Mouse (Mus musculus) left cerebral cortex, postnatal 4 days (tissue): ENCODE data around the gene Cdh13. TPM values are rescaled to one million over a fixed set of nuclear protein-coding genes. Genes with fewer than 3 reads are reported as not detected.

ENCODE experiments used
- DNase-seq: peaks from one replicate; pipeline ENCODE4 v3.0.0-alpha.2; 2022
- intact Hi-C: fragments of 180-260 bp; cut with DNase I; formaldehyde crosslinking; loops from one replicate; pipeline ENCODE4 v1.15.1; 2025
- total RNA-seq, 2 experiments: library from RNA; stranded (reverse); gene quantifications; 2 replicates each; pipeline ENCODE4 v1.2.3; 2021

The Cdh13 gene
- total RNA-seq, 2 experiments from 2014 or later, result 173 to 179 TPM

DNA sequence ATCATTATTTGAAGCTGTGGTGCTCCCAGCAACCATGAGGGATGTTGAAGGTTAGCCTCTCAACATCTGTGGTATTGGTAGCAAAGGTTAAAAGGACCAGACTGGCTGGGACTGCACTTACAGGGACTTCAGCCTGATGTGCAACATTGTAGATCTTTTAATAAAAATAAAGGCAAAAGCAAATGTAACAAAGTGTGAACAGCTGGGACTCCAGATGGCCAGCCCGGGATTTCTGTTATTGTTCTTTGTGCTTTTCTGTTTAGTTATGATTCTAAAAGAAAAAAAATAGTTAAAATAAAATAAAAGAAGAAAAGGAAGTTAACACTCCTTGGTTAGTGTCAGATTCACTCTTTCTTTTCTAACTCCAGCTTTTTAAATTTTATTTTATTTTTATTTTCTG, 717.1 kb downstream of the Cdh13 start:
- DNase-seq, result no peak
- intact Hi-C loops, result no loop called here

DNA sequence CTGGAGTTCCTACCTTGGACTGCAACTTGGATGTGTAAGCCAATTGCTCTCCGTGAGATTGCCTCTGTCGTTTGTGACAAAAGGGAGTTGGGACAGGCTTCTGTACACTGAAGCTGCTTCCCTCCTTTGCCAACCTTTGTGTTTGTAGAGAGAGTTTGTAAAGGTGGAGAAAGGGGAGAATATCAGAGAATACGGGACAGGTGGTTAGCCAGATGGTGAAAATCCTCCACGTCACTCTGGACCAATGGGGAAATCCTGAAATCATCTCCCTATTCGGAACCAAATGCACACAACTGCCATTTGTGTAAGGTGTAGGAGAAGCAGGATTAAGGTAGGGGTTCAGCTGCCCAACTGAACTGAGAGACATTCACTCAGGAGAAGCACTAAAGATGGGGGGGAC, 721.3 kb downstream of the Cdh13 start:
- intact Hi-C loops, result no loop called here
- DNase-seq, result no peak

DNA sequence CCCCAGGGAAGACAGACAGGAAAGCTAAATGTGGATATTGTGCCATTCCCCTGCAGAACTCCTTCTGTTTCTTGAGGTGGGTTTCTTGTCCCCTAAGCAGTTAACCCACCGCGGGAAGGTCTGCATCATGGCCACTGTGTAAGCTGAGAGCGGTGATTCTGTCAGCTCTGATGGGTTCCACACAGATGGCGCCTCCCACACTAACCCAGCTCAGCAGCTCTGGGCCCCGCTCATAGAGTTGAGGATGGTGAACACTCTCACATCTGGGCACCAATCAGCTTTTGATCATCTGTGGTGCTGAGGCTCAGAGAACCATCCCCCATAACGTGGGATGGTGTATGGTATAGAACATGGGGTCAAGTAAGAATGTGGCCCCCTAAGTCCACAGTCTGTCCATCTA, 735.1 kb downstream of the Cdh13 start:
- intact Hi-C loops, result no loop called here
- no peak for DNase-seq

DNA sequence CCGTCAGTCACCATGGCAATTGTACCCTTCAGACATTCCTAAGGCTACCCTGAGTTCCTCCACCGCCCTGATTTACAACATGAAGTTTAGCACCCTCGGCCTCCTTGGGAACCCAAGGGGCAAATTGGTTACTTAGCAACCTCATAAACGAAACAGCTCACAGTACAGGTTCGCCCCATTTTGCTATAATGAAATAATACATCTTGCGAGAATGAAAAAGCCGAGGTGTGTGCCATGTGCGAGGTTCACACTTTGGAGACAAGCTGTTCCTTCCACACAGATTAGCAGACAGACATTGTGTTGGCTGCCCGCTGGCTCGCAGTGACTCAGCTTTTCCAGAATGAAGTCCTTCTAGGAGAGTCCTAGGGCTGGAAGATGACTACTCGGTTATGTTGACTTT, 737.2 kb downstream of the Cdh13 start:
- DNase-seq, result no peak
- intact Hi-C loops, result no loop called here

DNA sequence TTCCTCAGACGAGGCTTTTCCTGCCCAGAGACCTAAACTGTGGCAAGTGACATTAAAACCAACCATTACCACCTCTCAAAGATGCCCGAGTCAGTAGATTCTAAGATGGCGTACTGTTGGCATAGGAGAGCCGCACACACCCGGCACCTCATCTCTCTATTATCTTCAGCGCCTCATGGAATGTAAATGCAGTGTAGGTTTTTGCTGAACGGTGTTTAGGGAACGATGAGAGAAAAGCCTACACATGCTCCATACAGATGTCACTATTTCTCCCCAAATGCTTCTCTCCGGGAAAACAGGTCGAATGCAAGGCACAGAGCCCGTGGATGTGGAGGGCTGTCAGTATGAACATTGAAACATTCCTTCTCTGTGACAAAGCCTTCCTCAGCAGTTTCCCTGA, 737.9 kb downstream of the Cdh13 start:
- intact Hi-C loops, result no loop called here
- no peak for DNase-seq

DNA sequence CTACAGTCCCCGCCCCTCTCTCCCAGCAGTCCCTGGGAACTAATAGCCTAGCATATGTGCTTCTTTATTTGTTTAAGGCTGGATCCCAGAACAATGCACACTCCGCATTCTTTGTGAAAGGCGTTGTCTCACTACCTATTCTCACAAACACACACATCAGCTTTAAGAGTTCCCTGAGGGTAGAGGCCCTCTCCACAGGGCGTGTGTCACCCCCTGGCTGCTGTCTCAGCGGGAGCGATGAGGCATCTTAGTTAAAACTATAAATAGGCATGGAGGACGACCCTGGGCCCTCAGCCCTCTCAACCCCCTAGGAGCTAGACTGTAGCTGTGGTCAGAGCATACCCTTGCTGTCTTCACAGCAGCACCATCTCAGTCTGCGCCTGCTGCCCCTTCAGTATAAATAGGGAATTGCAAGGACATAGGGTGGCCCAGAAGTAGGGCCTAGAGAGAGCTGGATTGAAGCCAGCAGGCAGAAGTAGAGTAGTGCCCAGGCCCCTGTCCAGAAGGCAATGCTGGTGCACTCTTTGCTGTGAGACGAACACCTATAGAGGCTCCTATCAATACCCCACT, 738.9 kb downstream of the Cdh13 start:
- intact Hi-C loops, result no loop called here
- DNase-seq, result no peak

DNA sequence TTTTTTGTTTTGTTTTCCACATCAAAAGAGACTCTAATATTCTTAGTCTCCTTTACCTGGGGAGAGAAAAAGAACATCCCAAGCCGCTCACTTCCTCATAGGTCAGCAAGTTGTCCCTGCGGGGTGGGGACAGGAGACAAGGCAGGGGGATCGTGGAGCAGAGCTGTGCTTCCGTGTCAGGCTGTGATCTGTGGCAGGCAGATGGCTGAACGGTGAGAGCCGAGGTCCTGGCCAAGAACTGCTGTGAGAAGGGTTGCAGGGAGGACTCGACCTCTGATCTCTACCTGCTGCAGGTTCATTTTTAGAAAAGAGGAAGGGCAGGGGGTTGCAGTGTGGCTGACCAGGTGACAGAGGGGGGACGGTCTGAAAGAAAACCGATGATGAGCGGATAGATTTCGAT, 749.9 kb downstream of the Cdh13 start:
- intact Hi-C loops, result no loop called here
- peak; percentile 48 for DNase-seq

DNA sequence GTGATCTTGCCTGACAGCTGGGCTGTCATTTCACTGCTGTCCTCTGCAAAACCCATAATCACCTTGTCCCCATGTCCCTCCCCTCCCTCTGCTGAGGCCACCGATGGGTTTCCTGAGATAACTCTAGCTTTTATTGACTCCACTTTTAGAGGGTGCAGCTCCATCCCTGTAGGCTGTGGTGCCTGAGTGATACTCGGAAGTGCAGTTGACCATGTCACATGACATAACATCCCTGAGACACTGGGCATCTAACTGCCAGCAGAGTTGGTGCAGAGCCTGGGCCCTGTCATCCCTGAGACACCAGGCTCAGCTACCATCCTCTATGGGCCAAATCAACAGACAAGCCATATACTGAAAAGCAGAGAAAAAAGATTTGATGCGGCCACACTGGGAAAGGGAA, 750.5 kb downstream of the Cdh13 start:
- intact Hi-C loops, result no loop called here
- DNase-seq, result no peak

DNA sequence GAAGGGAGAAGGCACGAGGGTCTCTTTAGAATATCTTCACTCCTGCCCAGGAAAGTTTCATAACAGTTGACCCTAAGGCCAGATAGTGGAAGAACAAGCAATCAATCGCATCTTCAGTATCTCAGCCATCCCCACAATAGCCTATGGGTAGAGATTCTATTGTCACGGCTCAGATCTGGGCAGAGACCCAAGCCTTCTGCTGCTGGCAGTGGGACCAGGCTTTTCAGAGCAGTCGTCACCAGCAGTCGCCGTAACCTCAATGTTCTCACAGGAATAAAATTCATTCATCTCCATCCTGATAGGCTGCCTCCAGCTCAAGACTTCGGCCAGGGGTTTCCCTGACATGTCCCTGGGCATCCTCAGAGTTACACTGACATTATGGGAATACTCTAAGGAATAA, 751.6 kb downstream of the Cdh13 start:
- intact Hi-C loops, result no loop called here
- peak; percentile 80 for DNase-seq

DNA sequence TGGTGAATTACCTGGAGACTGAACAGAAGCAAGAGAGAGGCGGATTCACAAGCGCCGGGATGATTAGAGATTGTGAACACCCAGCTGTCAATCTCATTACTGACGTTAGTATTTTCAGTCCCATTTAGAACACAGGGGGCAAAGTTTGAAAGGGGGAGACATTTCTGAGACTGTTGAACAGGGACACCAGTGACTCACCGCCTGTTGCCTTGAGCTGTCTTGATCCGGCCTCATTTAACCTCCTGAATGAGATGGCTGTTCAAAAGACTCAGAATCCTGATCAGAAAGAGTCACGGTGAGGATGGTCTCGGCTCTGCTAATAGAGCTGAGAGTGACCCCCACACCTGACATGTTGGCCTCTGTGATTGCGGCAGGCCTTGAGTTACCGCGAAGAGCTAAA, 754.0 kb downstream of the Cdh13 start:
- no peak for DNase-seq
- intact Hi-C loops, result no loop called here

DNA sequence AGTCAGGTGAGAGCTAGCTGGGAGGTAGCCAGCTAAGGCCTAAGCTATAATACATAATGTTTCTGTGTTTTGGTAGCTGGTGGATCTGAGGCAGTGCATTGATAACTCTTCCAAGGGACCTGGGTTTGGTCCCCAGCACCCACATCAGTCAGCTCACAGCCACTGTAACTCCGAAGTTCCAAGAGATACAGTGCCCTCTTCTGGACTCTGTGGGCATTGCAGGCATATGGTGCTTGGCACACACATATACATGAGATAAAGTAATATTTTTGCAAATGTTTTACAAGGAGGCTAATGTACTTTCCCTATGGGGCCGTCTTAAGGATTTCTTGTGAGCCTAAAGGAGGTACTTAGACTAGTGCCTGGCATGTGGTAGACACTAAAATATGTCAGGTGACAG, 755.8 kb downstream of the Cdh13 start:
- DNase-seq, result no peak
- intact Hi-C loops, result no loop called here

DNA sequence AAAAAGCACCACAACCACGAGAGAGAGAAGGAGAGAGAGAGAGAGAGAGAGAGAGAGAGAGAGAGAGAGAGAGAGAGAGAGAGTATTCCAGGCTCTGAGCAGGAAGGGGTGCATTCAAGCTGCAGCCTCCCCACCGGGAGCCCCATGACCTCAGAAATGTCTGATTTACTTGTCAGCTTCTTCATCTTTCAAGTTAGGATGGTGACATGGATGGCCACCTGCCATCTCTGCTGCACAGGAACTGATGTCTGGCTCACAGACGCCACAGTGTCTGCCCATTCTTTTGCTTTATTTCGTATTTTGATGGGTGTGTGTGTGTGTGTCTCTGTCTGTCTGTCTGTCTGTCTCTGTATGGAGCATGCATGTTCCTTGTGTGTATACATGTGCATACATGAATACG, 774.3 kb downstream of the Cdh13 start:
- DNase-seq, result peak; percentile 65
- intact Hi-C loops, result no loop called here

DNA sequence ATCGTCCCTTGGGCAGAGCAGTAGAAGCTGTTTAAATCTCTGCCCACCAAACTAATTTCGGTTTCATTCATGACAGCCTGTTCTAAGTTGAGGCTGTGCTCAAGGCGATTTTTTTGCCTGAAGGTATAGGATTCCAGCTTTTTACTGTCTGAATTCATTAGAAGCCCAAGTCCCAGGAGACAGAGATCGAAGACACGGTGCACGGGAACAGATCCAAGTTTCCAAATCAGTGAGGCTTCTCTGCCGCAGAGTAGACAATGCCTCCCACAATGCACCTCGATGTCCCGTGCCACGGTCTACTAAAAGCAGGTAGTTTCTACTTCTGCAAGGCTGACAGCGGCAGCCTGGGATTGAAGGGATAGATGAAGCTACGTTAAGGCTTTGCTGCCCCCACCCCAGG, 778.1 kb downstream of the Cdh13 start:
- no peak for DNase-seq
- intact Hi-C loops, result no loop called here

DNA sequence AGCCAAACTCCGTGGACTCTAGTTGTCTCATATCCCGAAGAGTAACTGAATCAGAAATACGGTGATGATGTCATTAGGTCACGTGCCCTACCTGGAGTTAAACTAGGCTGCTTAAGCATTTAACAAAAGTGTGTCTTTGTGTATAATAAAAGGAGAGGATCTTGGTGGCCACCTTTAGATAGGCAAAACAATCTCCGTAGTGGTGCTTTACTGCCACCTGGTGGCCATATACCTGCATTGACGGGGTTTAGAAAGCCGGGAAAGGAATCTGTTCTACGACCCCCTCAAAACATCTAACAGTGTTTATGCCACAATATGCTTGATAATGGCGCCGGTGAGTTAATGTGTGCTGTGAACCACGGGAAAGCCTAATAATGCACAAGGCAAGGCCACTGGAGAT, 781.0 kb downstream of the Cdh13 start:
- intact Hi-C loops, result no loop called here

DNA sequence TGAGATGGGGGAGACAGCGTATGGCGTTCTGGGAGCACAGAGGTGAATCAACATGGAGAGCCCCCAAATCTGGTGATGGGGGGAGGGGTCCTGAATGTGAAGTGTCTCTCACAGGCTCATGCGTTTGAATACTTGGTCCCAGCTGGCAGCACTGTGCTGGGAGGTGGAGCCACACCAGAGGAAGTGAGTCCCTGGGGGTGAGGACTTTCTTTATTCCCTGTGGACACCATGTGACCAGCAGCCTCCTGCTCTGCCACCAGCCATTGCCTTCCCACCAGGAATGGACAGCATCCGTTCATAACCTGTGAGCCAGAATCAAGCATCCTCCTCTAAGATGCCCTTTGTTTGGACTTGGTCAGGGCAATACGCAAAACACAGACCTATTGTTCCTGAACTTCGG, 788.8 kb downstream of the Cdh13 start:
- no peak for DNase-seq
- intact Hi-C loops, result no loop called here

More for the DNA sequence above, 781.0 kb downstream of the Cdh13 start:
- DNase-seq, result peak; percentile 46

DNA sequence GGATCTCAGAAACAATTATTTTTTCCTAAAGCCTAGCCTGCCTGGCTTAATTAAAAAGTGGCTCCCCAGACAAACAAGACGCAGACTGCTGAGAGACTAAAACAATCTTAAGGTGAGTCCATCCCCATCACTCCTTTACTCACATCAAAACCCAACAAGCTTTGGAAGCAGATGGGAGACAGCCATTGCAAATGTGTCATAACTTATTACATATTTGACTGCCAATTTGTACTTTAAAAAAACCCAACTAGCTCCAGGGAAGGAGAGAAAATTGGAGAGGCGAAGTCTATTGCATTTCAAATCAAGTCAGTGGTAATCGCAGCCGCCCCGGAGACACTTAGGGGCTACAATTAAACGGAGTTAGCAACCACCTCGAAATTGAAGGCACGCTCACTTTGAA, 801.5 kb downstream of the Cdh13 start:
- intact Hi-C loops, result no loop called here
- DNase-seq, result no peak

DNA sequence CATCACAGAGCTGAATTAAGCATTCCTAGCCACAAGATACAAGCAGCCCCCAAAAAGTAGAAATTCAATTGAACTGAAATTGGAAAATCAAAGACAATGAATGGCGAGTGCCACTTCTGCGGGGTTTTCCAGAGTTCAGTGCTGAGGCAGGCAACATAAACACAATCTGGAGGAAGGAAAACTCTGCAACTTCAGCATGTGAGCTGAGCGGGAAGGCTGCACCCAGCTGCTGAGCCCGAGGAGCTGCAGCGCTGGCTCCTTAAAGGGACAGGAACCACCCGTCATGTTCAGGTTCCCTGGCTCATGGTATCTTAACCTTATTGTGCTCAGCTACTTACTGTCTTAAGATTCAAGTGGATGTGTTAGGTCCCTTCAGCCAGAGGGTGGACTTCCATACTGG, 814.7 kb downstream of the Cdh13 start:
- no peak for DNase-seq
- intact Hi-C loops, result no loop called here

DNA sequence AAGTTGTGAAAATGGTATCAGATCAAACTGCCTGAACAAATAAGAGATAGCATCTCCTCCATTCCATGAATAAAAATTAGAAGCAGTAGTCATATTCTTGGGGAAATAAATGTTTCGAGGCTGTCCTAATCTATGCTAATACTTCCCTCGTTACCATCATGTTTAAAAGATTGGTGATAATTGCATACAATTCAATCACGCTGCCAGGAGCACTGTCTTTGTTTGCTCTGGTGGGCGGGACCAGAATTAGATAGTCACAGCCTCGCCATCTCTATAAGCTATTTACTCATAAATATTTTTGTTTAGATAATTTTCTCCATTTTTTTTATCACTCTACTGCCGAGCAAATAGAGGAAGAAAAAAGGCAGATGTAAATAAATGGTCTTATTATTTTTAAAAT, 819.3 kb downstream of the Cdh13 start:
- intact Hi-C loops, result no loop called here
- no peak for DNase-seq

DNA sequence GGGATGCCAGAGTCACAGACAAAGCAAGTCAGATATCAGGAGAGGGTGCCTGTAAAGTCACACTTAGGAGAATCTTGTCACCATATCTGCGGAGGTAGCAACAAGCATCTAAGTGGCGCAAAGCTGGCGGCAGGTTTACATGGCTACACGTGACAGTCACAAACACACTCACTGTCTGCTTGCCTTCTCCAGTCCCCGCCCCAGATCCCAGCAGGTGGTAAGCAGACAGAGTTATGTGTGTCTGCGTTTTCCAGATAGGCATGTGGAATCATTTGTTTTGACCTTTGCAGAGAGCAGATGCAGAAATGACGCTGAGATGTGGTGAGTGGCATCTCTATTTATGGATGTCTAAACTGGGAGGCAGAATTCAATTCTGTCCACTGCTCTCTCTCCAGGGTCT, 826.1 kb downstream of the Cdh13 start:
- intact Hi-C loops, result no loop called here
- no peak for DNase-seq

DNA sequence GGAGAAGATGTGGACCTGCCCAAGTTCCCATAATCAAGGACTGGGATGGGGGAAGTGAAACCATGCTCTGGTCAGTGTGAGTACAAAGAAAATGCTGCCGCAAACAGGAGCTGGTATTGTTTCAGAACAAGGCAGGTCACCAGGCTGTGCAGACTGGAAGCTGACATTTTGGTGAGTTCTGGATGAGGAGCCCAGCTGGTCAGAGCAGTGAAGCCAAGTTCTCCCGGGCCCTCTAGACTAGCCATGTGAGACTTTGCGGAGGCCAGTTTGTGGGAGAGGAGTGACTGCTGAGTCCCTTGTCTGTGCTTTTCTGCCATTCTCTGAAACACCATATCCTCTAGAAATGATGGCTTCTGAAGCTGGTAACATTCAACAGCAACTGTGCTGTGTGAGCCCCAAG, 829.3 kb downstream of the Cdh13 start:
- no peak for DNase-seq
- intact Hi-C loops, result no loop called here

DNA sequence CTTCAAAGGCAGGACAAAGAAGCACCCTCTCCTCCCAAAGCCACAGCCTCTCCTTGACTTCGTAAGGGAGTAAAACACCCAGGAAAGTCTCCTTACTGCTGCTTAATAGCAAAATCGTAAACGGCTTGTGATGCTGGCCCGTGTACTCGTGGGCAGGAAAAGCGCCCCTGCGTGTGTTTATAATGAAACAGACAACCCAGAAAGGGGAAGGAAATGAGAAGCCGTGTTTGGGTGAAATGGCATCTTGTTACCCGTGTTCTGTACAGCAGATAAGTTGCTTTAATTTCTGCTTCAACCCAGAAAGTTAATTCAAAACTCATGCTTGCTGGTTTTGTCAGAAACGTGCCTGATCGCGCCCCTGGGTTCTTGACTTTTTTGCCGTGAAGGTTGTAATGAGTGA, 837.7 kb downstream of the Cdh13 start:
- intact Hi-C loops, result no loop called here

DNA sequence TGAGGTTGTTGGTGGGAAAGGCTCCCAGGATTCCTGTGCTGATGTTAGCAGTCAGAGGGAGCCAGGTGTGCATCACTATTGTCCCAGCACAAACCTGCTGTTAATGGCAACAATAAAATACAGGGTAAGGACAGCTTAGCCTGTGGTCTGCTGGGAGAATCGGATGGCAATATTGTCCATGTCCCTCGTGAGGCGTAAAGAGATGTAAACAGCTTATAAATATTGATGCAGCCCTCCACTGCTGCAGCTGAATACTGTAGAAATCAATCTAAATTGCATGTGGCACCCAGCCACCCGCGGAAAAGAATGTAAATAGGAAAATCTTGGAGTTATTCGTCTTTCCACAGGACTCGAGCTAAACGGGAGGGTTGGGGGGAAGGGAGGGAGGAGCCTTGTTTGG, 844.3 kb downstream of the Cdh13 start:
- intact Hi-C loops, result no loop called here
- DNase-seq, result no peak

More for the DNA sequence above, 837.7 kb downstream of the Cdh13 start:
- DNase-seq, result no peak

DNA sequence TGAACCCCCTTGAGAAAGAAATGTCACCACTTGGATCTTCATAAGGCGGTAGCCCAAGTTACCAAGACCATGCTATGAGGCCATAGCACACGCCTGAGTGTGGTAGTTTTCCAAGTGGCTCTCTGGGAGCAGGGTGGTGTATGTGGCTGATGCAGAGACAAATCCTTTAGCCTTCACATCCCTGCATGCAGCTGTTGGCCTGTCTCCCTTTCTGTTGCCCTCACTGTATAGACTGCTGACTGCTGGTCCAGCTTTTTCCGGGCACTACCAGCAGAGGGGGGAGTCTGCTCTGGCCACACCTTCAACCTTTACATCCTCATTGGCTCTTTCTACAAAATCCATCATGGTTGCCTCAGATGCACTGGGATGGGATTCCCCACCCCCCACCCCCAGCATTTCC, 844.7 kb downstream of the Cdh13 start:
- no peak for DNase-seq
- intact Hi-C loops, result no loop called here

DNA sequence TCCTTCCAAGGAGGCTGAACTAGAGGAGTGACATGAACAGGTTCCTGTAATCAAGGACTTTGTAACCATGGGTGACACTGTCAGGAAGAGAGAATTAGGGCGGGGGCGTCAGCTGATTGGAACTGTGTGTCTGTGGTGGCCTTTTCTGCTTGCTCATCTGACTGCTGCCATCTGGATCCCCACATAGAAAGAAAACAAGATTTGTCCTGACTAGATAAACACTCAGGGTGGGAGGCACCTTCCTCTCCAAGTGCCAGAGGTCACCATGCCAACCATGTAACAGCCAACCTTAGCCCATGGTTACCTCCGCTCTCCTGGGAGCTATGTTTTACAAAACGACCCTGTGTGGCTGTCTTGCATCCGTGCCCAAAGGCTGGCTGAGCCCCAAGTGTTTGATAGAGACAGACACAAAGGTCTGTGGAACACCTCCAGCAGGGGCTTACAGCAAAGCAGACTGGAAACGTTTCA, 873.0 kb downstream of the Cdh13 start:
- intact Hi-C loops, result no loop called here
- peak; percentile 60 for DNase-seq
